Mouse (Mus musculus) erythroblast, embryonic 14.5 days (primary cell): ENCODE results near the gene Olfr437.

Experiments used
- GATA1 ChIP-seq: IDR thresholded peaks from 2 replicates; pipeline ENCODE4 v1.6.1; 2012; ENCODE audit warnings: low read length, inconsistent platforms, mixed read lengths
- TAL1 ChIP-seq: IDR thresholded peaks from 3 replicates; pipeline ENCODE4 v1.6.1; 2012; ENCODE audit warnings: low read length, inconsistent platforms, mixed read lengths

DNA sequence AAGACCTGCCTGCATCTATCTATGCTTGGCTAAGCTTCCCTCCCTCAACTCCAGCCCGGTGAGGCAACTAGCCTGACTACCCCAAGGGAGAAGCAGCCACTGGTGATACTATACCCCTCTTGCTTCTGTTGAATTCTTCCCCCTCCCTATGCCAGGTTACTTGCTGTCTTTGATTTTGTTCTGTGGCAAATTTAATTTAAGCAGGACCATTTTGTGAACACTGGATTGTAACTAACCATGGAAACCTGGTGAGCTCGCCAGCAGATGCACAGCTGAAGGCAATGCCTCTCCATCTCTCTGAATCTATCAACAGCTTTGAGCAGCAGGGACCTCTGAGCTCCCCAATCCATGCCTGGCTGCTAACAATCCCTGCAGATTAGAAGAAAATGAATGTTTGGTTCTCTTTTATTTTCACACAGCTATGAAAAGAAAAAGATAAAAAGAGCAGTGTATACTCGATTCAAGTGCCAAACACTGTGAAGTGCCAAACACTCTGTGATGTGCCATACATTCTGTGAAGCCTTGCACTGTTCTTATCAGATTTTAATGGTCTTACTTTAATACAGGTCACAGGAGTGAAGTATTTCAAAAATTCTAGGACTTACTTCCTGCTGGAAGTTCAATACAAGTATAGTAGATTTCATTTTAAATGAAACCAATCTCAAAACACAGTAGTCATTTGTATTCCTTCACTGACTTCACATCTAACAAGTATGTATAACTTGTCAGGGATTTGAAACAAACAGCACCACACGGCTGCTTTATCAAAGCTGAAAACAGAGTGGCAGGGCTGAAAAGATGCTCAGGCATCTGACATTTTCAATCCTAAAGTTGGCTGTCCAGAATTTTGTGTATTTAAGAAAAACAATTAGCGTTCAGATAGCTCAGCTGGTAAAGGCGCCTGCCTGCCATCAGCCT lies 15.8 kb downstream of the Olfr437 start:
- TF ChIP-seq GATA1, result no peak
- no peak for TF ChIP-seq TAL1
